Mouse (Mus musculus) left cerebral cortex, adult 11 months (tissue): ENCODE data around the gene Arntl.
"Not testable (repeated sequence)": the region's sequence is repeated elsewhere in the genome, so short reads cannot be mapped to it uniquely, and the experiment has no call there.

ENCODE experiments used
- DNase-seq: peaks from one replicate; pipeline ENCODE4 v3.0.0; 2022; ENCODE audit warnings: low spot score

Gene Arntl

DNA sequence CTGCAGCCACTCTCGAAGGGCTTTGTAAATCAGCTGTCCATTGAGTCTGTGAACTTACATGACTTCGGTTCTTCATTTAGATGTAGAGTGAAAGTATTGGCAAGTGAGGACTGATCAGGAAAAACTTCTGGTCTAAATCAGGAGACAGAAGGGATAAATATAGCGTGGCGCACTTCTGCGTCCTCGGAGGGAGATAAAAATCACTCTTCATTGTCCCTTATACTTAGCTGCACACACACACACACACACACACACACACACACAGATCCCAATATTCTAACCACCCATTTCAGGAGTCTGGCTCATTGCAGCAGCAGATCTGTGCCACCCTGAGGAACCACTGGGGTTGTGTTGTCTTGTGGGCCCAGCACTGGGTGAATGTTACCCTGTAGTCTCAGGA is 44.3 kb downstream of the Arntl start:
- DNase-seq, result no peak

- no peak for DNase-seq
These were observed 46.6 kb downstream of the Arntl start for GRCm38 (mm10) chr7:113253777-113254405.

GRCm38 (mm10) chr7:113256046-113256445 is 48.8 kb downstream of the Arntl start:
- DNase-seq, result no peak

DNA sequence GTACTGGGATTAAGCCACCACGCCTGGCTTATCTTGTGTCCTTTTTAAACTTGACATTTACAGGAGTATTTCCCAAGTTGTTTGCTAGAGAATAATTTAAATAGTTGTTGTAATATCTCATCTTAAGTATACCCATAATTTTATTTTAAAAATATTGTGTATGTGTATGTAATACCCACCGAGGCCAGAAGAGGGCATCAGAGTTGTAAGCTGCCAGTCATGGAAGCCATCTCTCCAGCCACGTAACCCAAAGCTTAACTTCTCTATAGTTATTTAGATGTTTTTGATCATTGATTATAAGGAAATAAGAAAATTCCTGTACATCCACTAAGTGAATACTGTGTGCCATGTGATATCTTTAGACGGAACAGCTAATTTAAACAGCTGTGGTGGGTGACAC is 51.2 kb downstream of the Arntl start:
- DNase-seq, result no peak

DNA sequence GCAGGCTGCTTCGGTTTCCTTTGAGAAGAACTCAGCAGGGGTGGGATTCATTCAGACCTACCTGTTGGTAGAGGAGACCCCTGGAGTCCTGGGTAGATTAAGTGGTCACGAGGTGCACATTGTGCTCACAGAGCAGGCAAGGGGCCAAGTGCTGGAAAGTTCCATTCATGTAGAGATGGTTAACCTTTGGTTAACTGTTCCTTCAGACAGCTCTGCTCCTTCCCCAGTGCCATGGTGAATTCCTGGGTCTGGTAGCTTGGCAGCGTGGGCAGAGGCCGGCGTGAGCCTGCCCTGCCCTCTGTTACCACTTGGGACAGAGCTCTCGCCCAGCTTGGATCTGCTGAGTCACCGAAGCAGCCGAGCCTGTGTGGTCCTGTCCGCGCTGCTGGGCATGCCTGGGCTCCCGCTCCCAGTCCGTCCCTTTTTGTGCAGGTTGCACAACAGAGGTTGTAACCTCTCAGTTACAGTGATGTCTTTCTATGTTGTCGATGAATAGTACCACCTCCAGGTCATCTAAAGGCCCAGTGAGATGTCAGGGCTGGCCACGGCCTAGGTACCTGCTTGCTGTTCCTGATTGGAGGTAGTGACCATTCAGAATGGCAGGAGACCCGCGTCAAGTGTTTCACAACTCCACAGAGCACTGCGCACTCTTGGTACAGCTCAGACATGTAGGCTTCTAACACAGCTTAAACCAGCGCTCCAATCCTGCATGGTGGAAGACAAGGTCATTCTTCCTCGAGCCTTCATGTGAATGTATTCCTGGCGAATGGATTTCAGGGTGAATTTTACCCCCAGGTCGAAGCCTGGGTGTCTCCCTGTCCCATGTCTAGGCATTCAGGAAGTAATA is 53.3 kb downstream of the Arntl start:
- DNase-seq, result no peak

DNA sequence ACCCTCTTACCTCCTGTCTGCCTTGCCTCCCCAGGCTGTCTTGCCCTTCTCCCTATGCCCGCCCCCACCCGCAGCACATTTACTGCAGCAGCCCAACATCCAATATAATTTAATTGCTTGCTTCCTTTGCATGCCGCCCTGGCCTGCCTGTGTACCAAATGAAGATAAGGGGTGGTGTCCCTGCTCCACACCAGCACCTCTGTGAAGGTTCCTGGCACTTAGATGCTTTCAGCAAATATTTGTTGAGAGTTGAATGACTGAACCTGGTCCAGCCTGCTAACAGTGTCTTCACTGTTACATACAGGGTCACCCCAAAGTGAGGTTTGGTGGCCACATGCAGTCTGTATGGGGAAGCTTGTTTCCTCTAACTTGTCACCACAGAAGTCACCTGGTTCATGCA is 54.4 kb downstream of the Arntl start:
- no peak for DNase-seq

DNA sequence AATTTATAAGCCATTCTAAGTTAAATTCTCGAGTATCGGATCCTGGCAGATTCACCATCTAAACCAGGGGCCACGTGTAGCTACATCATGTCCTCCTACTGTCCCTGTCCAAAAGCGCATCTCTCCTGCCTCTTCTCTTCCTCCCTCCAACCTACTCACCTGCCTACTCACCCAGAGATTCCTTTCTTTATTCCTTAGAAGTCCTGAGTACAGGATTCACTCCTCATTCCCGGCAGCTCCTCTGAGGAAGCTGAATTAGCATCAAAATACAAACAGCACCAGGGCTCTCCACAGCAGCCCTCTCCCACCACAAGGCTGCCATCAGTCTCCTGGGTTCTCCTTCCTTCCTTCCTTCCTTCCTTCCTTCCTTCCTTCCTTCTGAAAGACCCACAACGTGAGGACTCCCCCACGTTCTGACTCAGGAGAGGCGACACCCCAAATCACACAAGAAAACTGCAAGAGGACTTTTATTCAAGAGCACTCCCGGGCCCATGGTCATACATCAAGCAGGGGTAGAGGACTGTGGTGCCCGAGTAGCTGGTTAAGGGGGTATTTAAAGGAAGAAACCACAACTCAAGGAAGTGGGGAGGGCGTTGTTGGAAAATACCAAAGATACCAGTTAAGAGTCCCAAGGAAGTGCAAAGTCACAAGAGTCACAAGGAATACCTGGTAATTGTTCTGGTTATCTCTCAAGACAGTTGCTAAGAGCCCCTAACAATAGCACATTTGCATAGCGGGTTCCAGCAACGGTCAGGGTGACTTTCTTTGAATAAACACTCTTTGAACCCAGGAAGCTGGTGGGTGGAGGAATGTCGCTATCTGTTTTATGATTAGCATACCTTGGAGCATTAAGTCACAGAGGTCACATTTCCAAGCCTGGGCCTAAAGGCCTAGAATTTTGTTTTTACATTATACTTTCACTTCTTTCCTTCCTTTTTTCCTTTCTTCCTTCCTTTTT is 55.5 kb downstream of the Arntl start:
- not testable (repeated sequence) for DNase-seq

DNA sequence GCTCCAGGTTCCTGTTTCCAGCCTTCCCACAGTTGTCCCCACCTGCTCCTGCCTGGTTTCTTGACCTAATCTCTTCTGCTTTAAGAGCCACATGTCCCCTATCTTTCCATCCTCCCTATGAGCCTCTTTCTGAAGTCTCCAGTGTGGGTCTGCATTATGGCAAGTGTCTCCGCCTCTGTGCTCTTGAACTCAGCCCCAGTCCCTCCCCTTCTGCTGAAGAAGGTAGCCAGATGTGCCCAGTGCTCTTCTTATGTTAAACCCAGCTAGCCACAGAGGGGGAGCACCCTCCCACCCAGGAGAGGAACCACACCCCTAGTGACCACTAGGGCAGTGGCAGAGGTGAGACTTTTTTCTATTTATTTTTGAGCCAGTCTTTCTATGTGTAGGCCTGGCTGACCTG is 56.7 kb downstream of the Arntl start:
- DNase-seq, result no peak

GRCm38 (mm10) chr7:113268287-113268686 is 61.0 kb downstream of the Arntl start:
- no peak for DNase-seq

- no peak for DNase-seq
These were observed 61.8 kb downstream of the Arntl start for GRCm38 (mm10) chr7:113269081-113269480.

DNA sequence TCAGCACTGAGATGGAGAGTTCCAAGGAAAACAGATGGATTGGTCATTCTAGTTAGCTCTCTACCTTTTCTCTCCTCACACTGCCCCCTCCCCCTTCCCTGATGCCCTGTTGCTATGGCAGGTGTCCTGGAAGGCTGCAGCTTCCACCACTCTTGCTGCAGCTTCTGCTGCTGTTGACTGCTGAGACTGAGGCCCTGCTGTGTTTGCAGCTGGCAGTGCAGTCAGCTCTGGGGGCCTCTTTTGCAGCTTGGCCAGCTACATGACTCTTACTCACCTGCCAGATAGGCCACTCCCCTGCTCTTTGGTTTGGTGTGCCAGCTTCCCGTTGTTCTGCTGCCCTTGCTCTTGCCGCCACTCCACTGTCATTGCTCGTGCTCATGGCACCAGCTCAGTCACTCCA is 62.7 kb downstream of the Arntl start:
- no peak for DNase-seq

DNA sequence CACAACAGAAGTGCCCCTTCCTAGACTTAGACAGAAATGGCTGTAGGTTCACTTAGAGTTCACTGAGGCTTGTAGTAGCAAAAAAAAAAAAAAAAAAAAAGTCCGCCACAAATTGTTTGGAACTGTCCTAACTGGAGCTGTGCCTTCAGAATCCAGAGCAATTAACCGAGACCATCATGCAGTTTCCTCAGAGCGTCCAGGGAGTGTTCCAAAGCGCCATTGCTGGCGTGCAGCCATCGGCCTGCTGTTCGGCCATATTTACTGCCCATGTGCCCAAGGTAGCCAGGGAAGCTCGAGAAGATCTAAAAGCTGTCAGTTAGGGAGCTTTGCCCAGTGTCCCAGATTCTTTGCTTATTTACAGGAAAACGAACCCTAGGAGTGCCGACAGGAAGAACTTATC is 63.3 kb downstream of the Arntl start:
- no peak for DNase-seq

DNA sequence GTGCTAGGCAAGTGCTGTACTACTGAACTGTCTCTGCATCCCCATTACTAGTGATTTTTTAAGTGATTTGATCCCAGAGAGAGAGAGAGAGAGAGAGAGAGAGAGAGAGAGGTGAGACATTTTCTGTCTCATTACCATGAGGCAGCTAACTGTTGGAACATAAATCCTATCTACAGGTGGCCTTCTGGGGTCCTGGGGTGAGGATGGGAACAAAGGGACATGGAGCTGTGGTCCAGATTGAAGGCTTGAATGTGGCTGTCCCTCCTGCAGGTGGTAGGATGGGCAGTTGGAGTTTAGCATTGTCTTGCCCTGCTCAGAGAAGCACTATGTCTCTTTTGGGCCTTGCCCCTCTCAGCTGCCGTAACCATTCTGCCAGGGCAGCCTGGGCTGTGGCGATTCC is 63.7 kb downstream of the Arntl start:
- no peak for DNase-seq

DNA sequence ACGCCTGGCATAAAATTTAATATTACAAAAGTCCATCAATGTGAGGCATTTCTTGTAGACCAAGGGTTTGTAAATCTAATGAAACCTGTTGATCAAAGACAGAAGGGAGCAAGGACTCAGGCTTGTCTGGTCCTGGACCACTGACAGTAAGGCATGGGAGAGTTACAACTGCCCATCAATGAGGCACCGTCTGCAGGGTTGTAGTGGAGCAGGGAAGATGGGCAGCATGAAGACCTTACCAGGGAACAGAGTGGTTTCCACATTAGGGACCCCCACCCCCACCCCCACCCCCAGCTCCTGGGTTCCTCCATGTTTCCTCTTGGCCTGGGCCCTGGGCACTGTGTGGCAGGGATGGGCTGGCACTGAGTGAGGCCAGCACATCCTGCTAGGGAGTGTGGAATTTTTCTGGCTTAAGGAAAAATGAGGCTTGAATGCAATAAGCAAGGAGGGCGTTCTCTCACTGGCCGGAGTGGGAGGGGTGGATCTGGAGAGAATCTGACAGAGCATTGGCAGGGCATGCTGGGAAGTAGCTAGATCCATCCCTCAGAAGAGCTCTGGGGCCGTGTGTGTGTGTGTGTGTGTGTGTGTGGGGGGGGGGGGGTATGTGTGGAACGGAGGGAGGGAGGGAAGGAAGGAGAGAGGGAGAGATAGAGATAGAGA is 65.2 kb downstream of the Arntl start:
- no peak for DNase-seq

GRCm38 (mm10) chr7:113277245-113277644 is 70.0 kb downstream of the Arntl start:
- no peak for DNase-seq

- DNase-seq, result no peak
These were observed 71.2 kb downstream of the Arntl start for GRCm38 (mm10) chr7:113278493-113278892.

GRCm38 (mm10) chr7:113279246-113279645 is 72.0 kb downstream of the Arntl start:
- DNase-seq, result no peak

DNA sequence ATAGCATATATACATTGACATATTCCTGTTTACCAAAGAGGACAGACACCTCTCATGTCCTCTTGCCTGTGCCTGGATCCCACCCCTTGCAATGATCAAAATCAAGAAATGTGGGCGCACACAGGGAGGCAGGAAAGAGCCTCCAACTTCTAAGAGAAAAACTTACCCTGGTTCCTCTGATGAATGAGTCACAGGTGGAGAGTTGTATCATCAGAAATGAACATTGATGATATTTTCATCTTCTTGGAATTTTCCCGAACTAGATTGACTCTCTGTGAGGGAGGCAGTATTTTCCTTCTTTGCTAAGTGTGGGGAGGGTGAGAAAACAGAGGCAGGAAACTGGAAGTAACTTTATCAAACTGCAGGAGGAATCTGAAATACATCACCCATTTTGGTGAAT is 78.1 kb downstream of the Arntl start:
- no peak for DNase-seq

DNA sequence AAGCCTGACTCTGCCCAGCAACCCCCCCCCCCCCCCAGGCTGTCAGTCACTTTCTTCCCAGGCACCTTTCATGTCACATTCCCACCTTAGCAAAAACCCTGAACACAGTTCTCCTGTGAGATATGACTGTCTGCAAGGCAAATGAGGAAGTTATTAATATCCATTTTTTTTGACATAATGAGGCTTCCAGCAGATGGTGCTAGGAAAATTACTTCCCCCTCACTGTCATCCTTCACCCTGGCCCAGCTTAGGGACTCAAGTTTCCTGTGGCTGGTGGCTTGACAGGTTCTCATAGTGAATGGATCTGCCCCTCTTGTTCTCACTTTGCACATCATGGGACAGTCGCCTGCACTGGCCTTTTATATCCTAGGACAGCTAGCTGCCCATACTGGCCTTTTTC is 81.9 kb downstream of the Arntl start:
- DNase-seq, result no peak

DNA sequence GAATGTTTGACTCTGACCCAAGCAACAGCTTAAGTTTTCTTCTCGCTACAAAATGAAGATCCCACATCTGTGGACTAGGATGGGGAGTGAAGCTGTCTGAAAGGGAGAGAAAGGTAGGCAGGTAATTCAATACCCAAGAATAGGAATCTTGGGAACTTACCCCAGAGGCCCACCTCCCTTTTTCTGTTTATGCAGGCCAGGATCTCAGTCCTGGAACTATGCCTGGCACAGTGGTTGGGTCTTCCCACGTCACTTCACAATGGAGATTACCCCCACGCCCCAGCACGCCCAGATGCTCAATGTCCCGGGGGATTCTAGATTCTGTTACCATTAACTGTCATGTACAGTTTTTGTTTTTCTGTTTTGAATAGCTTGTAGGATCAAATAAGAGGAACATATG is 84.5 kb downstream of the Arntl start:
- no peak for DNase-seq

DNA sequence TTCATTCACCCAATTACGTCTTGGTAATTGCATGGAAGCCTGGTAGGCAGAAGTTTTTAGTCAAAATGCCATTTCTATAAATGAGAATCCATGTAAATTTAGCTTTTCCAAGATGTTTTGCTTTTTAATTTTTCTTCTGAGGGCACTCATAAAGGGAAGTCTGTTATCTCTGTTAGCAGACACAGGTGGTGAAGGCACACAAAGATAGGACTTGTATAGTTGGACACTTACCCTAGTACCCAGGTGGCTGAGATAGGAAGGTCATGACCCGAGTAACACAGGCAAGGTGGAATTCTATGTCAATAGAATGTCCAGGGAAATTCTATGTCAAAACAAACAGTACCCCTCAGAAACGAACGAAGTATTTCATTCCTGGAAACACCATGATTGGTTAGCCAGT is 84.9 kb downstream of the Arntl start:
- no peak for DNase-seq

- no peak for DNase-seq
These were observed 87.3 kb downstream of the Arntl start for GRCm38 (mm10) chr7:113294598-113294997.
